Mouse (Mus musculus): ENCODE data around the gene Sdr9c7. TPM values are rescaled to one million over a fixed set of nuclear protein-coding genes. Genes with fewer than 3 reads are reported as not detected.

Sdr9c7 gene
- total and polyA plus RNA-seq, 2 experiments from 2014 or later, result not detected

DNA sequence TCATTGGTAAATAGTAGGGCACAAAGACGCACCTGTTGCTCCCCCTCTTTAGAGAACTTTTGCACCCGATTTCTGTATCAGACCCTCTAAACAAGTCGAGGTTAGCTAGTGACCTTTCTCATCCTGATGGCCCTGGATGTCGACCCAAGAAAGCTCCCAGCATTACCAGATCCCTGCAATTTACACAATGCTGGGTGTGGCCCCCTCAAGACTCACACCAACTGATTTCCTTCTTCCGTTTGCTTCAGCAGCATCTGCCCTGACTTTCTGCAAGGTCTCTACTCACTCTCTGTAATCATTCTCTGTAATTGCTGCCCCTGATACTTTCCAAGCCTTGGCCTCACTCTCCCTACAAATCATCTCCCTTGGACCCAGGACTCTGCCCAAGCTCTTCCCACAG, 1.6 kb upstream of the Sdr9c7 start:
- DNase-seq, result no peak
- WGBS, result 76% methylated on average over 5 of the region's 5 CpGs
- Histone ChIP-seq H3K4me3 (ENCODE audit: low read depth, low read length) (no peak overlapping the region), H3K36me3 (ENCODE audit: insufficient read depth) (no peaks in the 10 kb centered on the region), H3K4me2 (ENCODE audit: low read depth) (no peak overlapping the region), H3K9me3 (ENCODE audit: low read length) (no peaks in the 10 kb centered on the region), H3K9ac (no peak overlapping the region), H3K27me3 (ENCODE audit: insufficient read depth, low read length) (no peaks in the 10 kb centered on the region), H3K27ac (ENCODE audit: low read depth, low read length) (no peak overlapping the region), H3K4me1 (ENCODE audit: insufficient read depth) (no peaks in the 10 kb centered on the region)
- no peak for TF ChIP-seq CTCF (IDR thresholded peaks at IDR 0.05; ENCODE audit: low read depth)
- ATAC-seq, result no peak

DNA sequence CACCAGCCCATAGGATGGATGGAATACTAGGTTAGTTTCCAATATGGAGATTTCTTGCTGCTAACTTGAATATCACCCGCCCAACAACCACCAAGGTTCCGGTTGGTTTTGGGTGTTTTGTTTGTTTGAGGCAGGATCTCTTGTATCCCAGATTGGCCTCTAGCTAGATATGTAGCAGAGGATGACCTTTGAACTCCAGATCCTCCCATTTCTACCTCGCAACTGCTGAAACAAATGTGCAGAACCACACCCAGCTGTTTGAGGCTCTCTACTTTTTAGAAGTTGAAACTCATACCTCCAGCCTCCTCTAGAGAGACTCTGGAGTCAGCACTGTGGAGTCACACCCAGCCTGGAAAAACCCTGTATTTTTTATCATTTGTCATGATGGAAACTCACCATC, 812 bp upstream of the Sdr9c7 start:
- Histone ChIP-seq H3K9ac (no peak overlapping the region), H3K4me2 (ENCODE audit: low read depth) (no peak overlapping the region), H3K36me3 (ENCODE audit: insufficient read depth) (no peaks in the 10 kb centered on the region), H3K4me3 (ENCODE audit: low read depth, low read length) (no peak overlapping the region), H3K4me1 (ENCODE audit: insufficient read depth) (no peaks in the 10 kb centered on the region), H3K9me3 (ENCODE audit: low read length) (no peaks in the 10 kb centered on the region), H3K27me3 (ENCODE audit: insufficient read depth, low read length) (no peaks in the 10 kb centered on the region), H3K27ac (ENCODE audit: low read depth, low read length) (no peak overlapping the region)
- ATAC-seq (no peak), DNase-seq (no peak)
- TF ChIP-seq CTCF (IDR thresholded peaks at IDR 0.05; ENCODE audit: low read depth), result no peak
- 92% methylated on average over 3 of the region's 3 CpGs for WGBS

DNA sequence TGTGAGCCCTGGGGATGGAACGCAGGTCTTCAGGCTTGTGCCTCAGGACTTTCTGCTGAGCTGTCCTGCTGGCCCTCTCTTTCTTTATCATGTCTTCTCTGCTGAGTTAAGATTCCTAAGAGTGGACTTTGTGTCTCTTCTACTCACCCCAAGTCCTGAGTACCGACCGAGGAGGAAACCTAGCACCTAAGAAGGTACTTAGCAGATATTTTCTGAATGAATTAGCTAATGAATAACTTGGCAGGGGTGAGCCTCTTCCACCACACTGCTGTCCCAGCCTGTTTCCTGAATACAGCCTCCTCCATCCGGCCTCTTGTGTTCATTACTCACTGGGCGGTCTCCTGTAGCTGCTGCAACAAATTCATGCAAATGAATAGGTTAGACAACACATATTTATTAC, 1.5 kb downstream of the Sdr9c7 start:
- no peaks in the 10 kb centered on the region for H3K36me3 ChIP-seq (ENCODE audit: insufficient read depth)
- H3K9ac ChIP-seq, result no peak overlapping the region
- DNase-seq (no peak), ATAC-seq (no peak)
- no peaks in the 10 kb centered on the region for H3K27me3 ChIP-seq (ENCODE audit: insufficient read depth, low read length)
- H3K4me1 ChIP-seq (ENCODE audit: insufficient read depth), result no peaks in the 10 kb centered on the region
- H3K27ac ChIP-seq (ENCODE audit: low read depth, low read length), result no peak overlapping the region
- no peak overlapping the region for H3K4me2 ChIP-seq (ENCODE audit: low read depth)
- no peaks in the 10 kb centered on the region for H3K9me3 ChIP-seq (ENCODE audit: low read length)
- no peak for TF ChIP-seq CTCF (IDR thresholded peaks at IDR 0.05; ENCODE audit: low read depth)
- no peak overlapping the region for H3K4me3 ChIP-seq (ENCODE audit: low read depth, low read length)
- WGBS, result 70% methylated on average over 5 of the region's 5 CpGs

DNA sequence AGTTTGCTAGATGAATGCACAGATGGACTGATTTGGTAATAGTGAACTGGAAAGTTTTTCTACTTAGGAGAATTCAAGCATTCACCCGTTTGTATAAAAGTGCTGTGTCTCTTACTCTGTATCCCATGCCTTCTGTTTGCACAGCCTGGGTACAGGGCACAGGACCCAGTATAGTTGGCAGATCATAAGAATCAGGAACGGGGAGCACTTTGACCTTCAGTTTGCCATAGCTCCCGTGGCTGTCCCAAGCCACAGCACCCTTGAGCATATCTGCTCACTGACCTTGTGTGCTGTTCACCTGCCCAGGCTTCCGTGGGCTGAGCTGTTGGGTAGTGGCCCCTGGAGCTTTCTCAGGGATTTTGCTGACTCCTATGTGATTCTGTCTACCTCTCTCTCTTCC, 3.4 kb downstream of the Sdr9c7 start:
- TF ChIP-seq CTCF (IDR thresholded peaks at IDR 0.05; ENCODE audit: low read depth), result no peak
- ATAC-seq, result no peak
- H3K4me2 ChIP-seq (ENCODE audit: low read depth), result no peak overlapping the region
- no peak overlapping the region for H3K27ac ChIP-seq (ENCODE audit: low read depth, low read length)
- DNase-seq, result no peak
- H3K9me3 ChIP-seq (ENCODE audit: low read length), result no peaks in the 10 kb centered on the region
- H3K27me3 ChIP-seq (ENCODE audit: insufficient read depth, low read length), result no peaks in the 10 kb centered on the region
- no peaks in the 10 kb centered on the region for H3K36me3 ChIP-seq (ENCODE audit: insufficient read depth)
- no peak overlapping the region for H3K4me3 ChIP-seq (ENCODE audit: low read depth, low read length)
- 81% methylated on average over 4 of the region's 4 CpGs for WGBS
- no peaks in the 10 kb centered on the region for H3K4me1 ChIP-seq (ENCODE audit: insufficient read depth)
- no peak overlapping the region for H3K9ac ChIP-seq

DNA sequence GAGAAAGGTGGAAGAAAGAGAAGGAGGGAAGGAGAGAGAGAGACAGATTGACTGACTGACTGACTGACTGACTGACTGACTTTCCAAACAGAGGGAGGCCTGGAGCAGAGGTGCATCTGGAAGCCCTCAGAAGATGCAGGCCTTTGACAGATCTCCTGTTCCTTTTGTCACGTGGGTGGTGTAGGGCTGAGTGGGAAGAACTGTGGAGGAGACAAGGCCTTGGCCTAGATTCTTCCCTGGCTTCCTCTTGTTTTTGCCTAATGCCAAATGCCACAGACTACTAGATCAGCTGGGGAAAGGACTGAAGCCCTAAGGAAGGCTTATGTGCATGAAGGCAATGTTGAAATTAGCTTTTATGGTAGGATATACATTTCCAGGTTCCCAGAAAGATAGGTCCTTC, 4.8 kb downstream of the Sdr9c7 start:
- Histone ChIP-seq H3K4me1 (ENCODE audit: insufficient read depth) (no peaks in the 10 kb centered on the region), H3K4me2 (ENCODE audit: low read depth) (no peak overlapping the region), H3K36me3 (ENCODE audit: insufficient read depth) (no peaks in the 10 kb centered on the region), H3K27me3 (ENCODE audit: insufficient read depth, low read length) (no peaks in the 10 kb centered on the region), H3K4me3 (ENCODE audit: low read depth, low read length) (no peak overlapping the region), H3K27ac (ENCODE audit: low read depth, low read length) (no peak overlapping the region), H3K9ac (no peak overlapping the region), H3K9me3 (ENCODE audit: low read length) (no peaks in the 10 kb centered on the region)
- DNase-seq (no peak), ATAC-seq (no peak)
- WGBS, result 65% methylated on average over 1 of the region's 1 CpGs
- TF ChIP-seq CTCF (IDR thresholded peaks at IDR 0.05; ENCODE audit: low read depth), result no peak

DNA sequence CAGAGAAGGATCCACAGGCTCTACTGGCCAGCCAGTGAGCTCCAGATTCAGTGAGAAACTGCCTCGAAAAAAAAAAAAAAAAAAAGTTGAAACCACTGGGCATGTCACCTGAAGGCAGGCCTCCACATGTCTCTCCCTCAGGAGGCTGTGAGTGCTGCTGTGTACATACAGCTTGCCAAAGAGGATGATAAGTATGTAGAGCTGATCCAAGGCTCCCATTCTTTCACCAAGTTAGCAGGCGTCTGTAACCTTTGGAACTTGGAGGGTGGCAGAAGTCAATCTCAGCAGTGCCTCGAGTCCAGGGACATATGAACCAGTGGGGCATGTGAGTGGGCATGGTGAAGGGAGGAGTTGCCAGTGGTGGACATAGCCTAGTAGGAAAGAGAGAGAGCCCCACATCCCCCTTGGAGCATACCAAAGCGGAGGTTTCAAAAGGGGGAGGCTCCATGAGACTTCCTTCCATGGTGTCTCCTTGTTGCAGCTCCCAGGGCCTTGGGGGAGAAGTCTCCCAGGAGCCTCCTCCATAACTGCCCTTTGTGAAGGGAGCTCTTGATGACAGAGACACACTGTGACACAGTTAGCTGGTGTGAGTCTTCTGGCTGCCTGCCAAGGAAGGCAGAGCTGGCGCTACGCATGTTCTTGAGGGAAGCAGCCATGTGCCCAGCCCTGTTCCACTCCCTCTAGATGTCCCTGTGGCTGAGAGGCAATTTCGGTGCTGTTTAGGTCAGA, 6.6 kb downstream of the Sdr9c7 start:
- Histone ChIP-seq H3K36me3 (ENCODE audit: insufficient read depth) (no peaks in the 10 kb centered on the region), H3K9me3 (ENCODE audit: low read length) (no peaks in the 10 kb centered on the region), H3K4me3 (ENCODE audit: low read depth, low read length) (no peak overlapping the region), H3K27ac (ENCODE audit: low read depth, low read length) (no peak overlapping the region), H3K4me2 (ENCODE audit: low read depth) (no peak overlapping the region), H3K4me1 (ENCODE audit: insufficient read depth) (no peaks in the 10 kb centered on the region), H3K9ac (no peak overlapping the region), H3K27me3 (ENCODE audit: insufficient read depth, low read length) (no peaks in the 10 kb centered on the region)
- DNase-seq (peak; percentile 21), ATAC-seq (no peak; the same call in 1 of the 2 replicates)
- no peak for TF ChIP-seq CTCF (IDR thresholded peaks at IDR 0.05; ENCODE audit: low read depth)
- 57% methylated on average over 7 of the region's 7 CpGs for WGBS

DNA sequence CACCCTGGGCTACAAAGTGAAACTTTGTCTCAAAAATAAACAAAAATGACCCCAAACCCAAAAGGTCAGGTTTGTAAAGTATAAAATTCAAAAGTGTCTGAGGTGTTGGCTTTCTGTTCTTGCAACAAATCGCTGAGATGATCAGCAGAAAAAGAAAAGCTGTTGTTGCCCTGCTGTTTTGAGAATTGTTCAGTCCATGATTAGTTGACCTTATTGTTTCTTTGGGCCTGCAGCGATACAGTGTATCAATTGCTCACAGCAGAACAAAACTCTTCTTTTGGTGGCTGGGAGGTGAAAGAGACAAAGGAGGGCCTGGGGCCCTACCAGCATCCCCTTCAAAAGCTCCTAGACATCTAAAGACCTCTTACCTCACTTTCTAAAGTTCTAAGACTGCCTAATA, 7.8 kb downstream of the Sdr9c7 start:
- no peaks in the 10 kb centered on the region for H3K4me1 ChIP-seq (ENCODE audit: insufficient read depth)
- no peak overlapping the region for H3K4me2 ChIP-seq (ENCODE audit: low read depth)
- 67% methylated on average over 2 of the region's 2 CpGs for WGBS
- no peak overlapping the region for H3K4me3 ChIP-seq (ENCODE audit: low read depth, low read length)
- no peaks in the 10 kb centered on the region for H3K27me3 ChIP-seq (ENCODE audit: insufficient read depth, low read length)
- ATAC-seq (no peak), DNase-seq (no peak)
- H3K27ac ChIP-seq (ENCODE audit: low read depth, low read length), result no peak overlapping the region
- no peak overlapping the region for H3K9ac ChIP-seq
- H3K36me3 ChIP-seq (ENCODE audit: insufficient read depth), result no peaks in the 10 kb centered on the region
- TF ChIP-seq CTCF (IDR thresholded peaks at IDR 0.05; ENCODE audit: low read depth), result no peak
- no peaks in the 10 kb centered on the region for H3K9me3 ChIP-seq (ENCODE audit: low read length)
